Mouse (Mus musculus) NIH3T3 (cell line): ENCODE measurements around the gene Ppp4c.
A peak's percentile ranks its signal among the peaks of the same experiment; 100 is the strongest.
"Not testable (repeated sequence)": the region's sequence is repeated elsewhere in the genome, so short reads cannot be mapped to it uniquely, and the experiment has no call there.

ENCODE experiments used
- DNase-seq: peaks from one replicate; pipeline ENCODE4 v3.0.0-alpha.2; 2012; ENCODE audit warnings: low read depth

The Ppp4c gene

DNA sequence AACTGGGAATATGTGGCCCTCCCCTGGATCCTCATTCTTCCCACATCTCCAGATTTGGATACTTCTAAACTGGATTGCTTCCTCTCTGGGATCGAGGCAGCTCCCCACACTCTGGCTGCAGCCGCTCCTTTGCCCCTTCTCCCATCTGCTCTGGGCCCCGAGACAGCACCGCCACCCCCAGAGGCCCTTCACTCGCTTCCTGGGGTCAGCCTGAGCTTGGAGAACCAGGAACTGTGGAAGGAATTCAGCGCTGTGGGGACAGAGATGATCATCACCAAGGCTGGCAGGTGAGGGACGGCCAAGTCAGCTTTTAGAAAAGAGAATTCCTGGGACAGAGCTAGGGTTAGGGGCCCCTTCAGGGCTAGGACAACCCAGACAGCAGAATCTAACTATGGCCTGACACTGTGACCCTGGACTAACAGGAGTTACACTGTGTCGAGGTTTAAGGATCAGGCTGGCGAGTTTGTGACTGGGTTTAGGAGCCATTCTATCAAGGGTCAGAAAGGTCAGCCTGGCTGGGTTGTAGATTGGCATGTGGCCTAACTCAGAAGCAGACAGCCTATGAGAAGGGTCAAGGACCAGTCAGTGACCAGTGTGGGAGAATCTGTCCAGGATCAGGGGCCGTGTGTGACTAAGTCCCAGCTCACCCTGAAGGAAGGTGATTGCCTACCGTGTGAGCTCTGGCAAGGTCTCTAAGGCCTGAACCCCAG lies 10.5 kb downstream of the Ppp4c start:
- DNase-seq: no peak

GRCm38 (mm10) chr7:126780971-126781635 lies 11.2 kb downstream of the Ppp4c start, which contains the start of gene Tbx6:
Gene Tbx6, plus strand, starts transcription at chr7:126781483.
- no peak for DNase-seq

DNA sequence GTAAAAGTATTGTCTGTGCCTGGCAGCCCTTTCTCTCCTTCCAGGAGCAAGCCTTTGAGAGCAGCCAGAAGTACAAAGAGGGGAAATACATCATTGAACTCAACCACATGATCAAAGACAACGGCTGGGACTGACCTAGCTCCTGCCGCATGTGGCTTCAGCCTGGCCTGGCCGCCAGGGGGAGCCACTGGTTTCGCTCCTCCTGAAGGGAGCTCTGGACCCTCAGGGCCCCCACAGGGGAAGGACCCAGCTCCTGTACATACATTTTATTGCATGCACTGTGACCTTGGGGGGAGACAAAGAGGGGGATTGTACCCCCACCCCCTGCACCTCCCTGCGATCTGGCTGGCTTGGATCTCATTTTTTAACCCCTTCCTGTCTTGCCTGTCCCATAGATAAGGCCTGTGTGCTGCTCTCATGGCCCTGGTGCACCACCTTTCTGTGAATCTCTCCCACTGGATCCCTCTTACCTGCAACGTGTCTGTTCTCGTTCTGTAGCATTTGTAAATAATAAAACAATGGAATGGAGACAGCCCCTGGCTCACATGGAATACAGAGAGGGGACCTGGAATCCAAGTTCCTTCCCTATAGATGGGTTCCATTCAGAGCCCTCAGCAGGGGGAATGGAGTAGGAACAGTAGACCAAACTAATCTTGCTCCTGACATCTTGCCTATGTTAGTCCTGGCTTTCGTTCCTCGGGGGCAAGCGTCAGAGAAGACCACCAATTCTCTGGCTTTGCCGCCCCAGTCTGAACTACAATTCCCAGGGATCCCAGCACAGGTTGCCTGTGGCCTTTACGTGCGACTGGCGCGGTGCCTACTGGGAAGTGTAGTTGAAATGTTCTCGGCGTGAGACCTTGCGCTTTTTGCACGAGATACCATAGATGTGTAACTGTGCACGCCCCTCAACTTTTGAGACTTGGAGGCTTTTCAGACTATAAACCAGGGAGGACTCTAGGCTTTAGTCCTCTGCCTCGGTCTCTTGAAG lies 12.0 kb downstream of the Ppp4c start:
- DNase-seq: peak; percentile 82

GRCm38 (mm10) chr7:126779101-126779500 lies 13.2 kb downstream of the Ppp4c start:
- not testable (repeated sequence) for DNase-seq

DNA sequence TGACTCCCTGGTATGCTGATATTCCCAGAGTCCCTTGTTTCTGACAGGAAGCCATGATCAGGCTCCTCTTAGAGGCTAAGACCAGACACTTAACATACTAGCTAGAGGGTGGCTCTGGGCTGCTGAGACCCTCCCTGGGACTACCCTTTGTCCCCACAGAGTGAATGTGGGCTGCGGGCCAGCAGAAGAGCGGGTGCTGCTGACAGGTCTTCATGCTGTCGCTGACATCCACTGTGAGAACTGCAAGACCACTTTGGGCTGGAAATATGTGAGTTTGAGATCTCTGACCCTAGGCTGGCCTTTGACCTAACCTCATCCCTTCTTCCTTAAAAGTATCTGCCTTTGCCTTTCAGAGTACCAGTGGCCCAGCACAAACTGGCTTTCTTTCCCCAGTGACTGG lies 14.1 kb downstream of the Ppp4c start:
- no peak for DNase-seq

DNA sequence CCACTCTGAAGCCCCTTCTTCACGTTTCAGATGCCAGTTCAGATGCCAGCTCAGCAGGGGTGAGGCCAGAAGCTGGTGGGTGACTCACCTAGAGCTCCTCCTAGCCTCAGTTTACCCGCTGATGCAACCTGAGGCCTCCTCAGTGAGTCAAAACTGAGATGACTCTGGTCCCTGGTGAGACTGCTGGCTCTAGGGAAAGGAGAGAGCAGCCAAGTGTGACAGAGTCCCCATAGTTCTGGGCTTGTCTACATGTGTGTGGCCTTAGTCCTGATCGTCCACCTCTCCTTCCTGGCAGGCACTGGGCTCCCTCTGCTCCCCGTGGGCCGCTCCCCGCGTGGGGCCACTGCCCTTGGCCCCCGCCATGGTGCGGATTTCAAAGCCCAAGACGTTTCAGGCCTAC lies 14.8 kb downstream of the Ppp4c start:
- peak; percentile 30 for DNase-seq

- DNase-seq: peak; percentile 93
Observed at GRCm38 (mm10) chr7:126776598-126777057, 15.7 kb downstream of the Ppp4c start, which contains the start of gene Ypel3. Gene Ypel3, plus strand, starts transcription at chr7:126776955.

GRCm38 (mm10) chr7:126775978-126776234 lies 16.4 kb downstream of the Ppp4c start:
- DNase-seq: no peak

- DNase-seq: no peak
Observed at GRCm38 (mm10) chr7:126775185-126775977, 16.9 kb downstream of the Ppp4c start.

DNA sequence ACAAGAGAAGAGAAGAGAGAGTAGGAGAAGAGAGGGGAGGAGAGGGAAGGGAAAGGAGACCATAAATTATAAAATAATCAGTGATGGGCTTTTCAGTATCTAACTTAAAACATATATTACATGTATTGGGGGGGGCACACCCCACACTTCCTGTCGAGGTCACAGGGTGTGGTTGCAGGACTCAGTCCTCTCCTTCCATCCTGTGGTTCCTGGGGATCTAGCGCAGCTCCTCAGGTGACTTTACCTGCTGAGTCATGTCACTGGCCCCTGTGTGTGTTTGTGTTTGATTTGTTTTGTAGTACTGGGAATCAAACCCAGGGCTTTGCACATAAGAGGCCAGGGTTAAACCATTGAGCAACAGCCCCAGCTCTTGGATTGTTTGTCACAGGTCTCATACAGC lies 17.8 kb downstream of the Ppp4c start:
- no peak for DNase-seq

GRCm38 (mm10) chr7:126773351-126773750 lies 18.9 kb downstream of the Ppp4c start:
- no peak for DNase-seq

GRCm38 (mm10) chr7:126770784-126771183 lies 21.5 kb downstream of the Ppp4c start:
- DNase-seq: no peak

DNA sequence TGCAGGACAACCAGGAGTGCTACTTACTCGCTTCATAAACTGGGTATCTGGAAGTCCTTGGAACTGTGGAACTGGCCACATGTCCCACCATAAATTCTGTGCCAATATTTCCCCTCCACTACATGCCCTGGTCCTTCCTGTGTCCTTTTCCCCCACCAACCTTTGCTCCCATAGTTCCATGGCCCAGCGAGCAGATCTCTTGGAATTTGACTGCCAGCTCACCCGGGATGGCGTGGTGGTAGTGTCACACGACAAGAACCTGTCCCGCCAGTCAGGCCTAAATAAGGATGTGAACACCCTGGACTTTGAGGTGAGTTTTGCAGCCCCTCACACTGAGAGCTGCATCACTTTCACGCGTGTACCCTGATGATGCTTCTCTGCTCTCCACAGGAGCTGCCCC lies 25.3 kb downstream of the Ppp4c start:
- DNase-seq: no peak

DNA sequence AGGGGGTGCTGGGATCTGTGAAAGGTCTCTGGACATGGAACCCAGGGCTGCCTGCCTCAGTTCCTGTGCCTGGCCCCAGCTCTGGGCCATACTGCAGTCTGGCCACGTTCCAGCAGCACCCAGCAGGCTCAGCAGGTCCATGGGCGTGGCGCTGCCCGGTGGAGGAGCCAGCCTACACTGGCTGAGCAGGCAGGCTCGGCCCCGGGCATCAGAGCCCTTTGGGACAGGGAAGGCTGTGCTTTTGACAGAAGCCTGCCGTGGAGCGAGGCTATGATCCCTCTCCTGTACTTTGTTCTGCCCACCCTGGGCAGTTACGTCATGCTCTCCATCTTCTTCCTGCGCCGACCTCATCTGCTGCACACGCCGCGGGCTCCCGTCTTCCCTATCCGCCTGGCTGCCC lies 26.1 kb downstream of the Ppp4c start, which contains the start of gene Gdpd3:
Gene Gdpd3 (plus strand): TSS at position 134 of the 400 bp plus-strand sequence.
- DNase-seq: no peak

- DNase-seq: no peak
Observed at GRCm38 (mm10) chr7:126765540-126765939, 26.8 kb downstream of the Ppp4c start.

DNA sequence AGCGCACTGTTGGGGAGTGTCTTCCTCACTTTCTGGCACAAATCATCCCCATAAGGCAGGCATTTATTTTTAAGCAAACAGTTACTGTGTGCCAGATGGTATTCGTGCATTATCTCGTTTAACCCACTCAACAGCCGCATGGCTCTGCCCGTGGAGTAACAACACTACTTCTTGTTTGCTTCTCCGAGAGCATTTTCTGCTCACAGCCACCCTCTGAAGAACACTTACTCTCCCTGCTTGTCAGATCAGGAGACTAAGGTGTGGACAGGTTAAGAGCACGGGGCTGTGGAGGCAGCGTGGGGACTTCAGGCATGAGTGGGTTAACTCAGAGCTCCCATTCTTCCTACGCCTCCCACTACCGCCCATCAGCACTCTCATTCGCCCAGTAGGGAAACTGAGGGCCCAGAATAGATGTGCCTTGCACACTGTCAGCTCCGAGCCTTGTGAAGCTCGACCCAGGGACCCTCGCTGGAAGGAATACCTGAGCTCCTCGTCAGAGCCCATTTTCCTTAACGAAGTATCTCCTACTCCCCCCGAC lies 29.8 kb downstream of the Ppp4c start:
- DNase-seq: no peak

DNA sequence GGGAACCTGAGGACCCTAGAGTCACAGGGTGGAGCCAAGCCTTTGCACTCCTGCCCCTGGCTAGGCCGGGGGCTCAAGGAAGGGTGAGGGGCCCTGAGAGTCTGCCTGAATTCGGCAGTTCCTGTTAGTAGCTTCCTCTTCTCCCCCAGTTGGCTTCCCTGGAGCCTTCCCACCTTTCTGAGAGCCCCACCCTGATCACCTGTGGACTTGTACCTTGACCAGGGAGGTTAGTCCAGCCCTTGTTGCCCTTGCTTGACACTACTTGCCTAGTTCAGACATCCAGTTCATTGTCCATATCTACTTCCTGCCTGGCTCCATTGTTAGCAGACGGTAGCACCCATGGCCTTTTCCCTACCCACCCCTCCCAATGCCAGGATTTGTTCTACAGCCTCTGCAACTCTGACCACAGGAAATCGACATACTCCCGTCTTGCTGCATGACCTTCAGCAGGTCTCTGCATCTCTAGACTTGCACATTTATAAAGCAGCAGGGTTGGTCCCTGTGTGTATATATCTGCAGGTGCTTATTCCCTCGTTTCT lies 30.7 kb downstream of the Ppp4c start:
- no peak for DNase-seq

DNA sequence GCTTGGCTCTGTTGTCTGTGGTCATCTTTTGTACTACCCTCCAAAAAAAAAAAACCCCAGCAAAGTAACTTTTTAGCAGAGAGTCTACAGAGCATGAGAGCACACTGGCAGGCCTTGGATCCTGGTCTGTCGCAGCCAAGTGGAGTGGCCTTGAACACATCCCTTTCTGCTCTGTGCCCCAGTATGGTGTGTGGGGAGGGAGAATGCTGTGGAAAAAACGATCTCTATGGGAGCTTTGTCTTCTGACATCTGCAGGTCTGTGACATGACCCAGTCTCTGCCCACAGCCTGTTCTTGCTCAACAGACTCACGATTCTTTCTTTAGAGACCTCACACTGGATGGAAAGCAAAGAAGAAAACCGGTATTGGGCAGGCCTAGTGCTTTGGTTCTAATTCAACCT lies 31.3 kb downstream of the Ppp4c start:
- DNase-seq: no peak

GRCm38 (mm10) chr7:126760391-126760802 lies 31.9 kb downstream of the Ppp4c start:
- peak; percentile 87 for DNase-seq

GRCm38 (mm10) chr7:126759672-126760390 lies 32.5 kb downstream of the Ppp4c start:
- DNase-seq: no peak
